Mouse (Mus musculus) gastrocnemius, postnatal 10 days (tissue): Measurements from ENCODE around the gene Tmem178b. TPM values are rescaled to one million over a fixed set of nuclear protein-coding genes. Genes with fewer than 3 reads are reported as not detected.

Experiments used
- DNase-seq: peaks from one replicate; pipeline ENCODE4 v3.0.0; 2021; ENCODE audit warnings: mixed read lengths
- long read RNA-seq, 2 experiments: library from polyadenylated mRNA; stranded (forward); transcript quantifications; one replicate each; pipeline ENCODE4 v2.0.0; 2021
- total RNA-seq, 2 experiments: library from RNA; stranded (reverse); gene quantifications; 2 replicates each; pipeline ENCODE4 v1.2.3; 2021

Tmem178b gene
- total RNA-seq: 1 to 10 TPM; 3.9 to 5.3 TPM
- long read RNA-seq, experiment 1: 0 reads
- long read RNA-seq, experiment 2, partial matches to known transcripts: 0 of 1 reads
- long read RNA-seq, experiment 2, other reads (novel, unspliced or antisense): 1 of 1 reads

- peak; percentile 34 for DNase-seq
These were observed at the start of gene Tmem178b for GRCm38 (mm10) chr6:39872901-39873591. Gene Tmem178b, plus strand, starts transcription at chr6:39873271.

GRCm38 (mm10) chr6:39828736-39829135 is 44.3 kb upstream of the Tmem178b start:
- peak; percentile 28 for DNase-seq

- no peak for DNase-seq
These were observed 29.3 kb upstream of the Tmem178b start for GRCm38 (mm10) chr6:39843698-39844342.

- no peak for DNase-seq
These were observed 25.5 kb upstream of the Tmem178b start for GRCm38 (mm10) chr6:39847538-39847937.

DNA sequence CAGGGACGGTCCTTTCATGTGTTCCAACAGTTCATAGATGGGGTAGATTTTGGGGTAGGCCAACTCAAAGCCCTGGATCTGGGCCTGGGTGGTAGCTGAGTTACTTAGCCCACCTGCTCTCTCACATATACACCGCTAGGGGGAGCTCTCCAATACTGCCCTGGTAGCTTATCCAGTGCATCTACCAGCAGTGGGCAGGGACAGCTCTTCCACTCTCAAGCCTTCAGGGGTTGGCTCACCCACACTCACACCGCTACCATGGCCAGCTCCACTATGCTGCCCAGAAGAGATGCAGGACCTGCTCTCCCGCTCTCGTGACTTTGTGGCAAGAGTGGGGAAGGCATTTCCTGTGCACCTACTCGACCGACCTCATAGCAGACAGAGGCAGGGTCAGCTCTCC is 24.3 kb upstream of the Tmem178b start:
- DNase-seq: no peak

DNA sequence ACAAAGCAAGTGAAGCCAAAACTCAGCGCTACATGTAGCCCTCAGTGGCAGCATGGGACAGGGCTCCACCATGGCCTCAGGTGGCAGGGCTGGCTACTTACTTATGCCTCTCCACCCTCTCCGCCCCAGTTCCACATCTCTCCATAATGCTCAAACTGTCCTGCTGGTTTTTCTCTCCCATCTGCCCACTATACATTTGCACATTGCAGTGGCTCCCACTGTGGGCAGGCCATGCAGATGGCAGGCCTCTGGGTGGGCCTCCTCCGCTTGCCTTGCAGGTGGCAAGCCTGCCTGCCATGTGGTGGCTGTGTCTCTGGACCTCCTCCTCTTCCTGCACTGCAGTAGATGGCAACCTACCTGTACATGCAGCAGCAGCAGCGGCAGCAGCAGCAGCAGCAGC is 23.4 kb upstream of the Tmem178b start:
- DNase-seq: no peak

- DNase-seq: peak; percentile 16
These were observed 2.6 kb upstream of the Tmem178b start for GRCm38 (mm10) chr6:39870271-39871135.

- DNase-seq: peak; percentile 67
These were observed 1.4 kb upstream of the Tmem178b start for GRCm38 (mm10) chr6:39871381-39872305.

GRCm38 (mm10) chr6:39872306-39872900 is 668 bp upstream of the Tmem178b start:
- DNase-seq: peak; percentile 33

GRCm38 (mm10) chr6:39875186-39875585 is 2.1 kb downstream of the Tmem178b start:
- DNase-seq: no peak

GRCm38 (mm10) chr6:39876444-39876843 is 3.4 kb downstream of the Tmem178b start:
- no peak for DNase-seq

- DNase-seq: no peak
These were observed 17.7 kb downstream of the Tmem178b start for GRCm38 (mm10) chr6:39890811-39891210.

GRCm38 (mm10) chr6:39896500-39896899 is 23.4 kb downstream of the Tmem178b start:
- no peak for DNase-seq

DNA sequence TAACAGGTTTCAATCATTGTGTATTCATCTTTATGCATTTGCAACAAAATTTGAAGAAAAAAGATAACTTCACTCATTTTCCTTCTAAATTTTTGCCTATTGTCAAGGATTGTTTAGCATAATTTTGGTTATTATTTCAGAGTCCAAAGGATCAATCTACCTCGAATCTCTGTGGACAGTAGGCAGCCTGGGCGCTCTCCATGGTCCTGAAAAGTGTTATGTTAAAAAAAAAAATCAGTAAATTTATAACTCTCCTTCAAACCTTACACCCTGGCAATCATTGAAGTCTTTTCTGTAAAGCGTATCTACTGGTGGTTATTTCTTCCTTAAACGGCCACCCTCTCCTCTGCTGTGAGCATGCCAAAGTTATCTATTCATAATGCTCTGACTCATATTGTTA is 26.2 kb downstream of the Tmem178b start:
- peak; percentile 39 for DNase-seq

DNA sequence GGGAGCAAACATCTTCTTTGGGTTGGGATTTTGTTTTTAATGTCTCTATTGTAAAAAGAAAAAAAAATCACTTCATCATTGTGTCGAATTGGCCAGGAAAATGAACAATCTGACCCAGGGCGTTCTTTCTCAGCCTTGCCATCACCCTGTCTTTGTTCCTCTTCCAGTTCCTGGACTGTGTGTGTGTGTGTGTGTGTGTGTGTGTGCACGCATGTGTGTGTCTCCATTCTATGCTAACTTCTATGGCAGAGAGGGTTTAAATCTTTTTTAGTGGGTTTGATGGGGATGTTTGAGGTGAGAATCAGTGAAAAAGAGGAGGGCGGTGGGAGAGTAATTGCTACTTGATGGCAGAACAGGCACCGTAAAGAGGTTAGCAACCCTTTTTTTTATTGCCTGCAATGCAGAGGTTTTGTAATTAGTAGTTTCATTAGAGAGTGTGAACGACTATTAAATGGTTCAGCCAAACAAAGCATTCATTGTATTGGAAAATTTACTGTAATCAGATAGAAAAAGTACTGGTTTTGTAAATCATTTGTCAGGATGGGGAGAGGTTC is 30.2 kb downstream of the Tmem178b start:
- DNase-seq: no peak

- no peak for DNase-seq
These were observed 30.8 kb downstream of the Tmem178b start for GRCm38 (mm10) chr6:39903845-39904244.

- no peak for DNase-seq
These were observed 41.9 kb downstream of the Tmem178b start for GRCm38 (mm10) chr6:39914956-39915355.

- no peak for DNase-seq
These were observed 42.7 kb downstream of the Tmem178b start for GRCm38 (mm10) chr6:39915636-39916281.

DNA sequence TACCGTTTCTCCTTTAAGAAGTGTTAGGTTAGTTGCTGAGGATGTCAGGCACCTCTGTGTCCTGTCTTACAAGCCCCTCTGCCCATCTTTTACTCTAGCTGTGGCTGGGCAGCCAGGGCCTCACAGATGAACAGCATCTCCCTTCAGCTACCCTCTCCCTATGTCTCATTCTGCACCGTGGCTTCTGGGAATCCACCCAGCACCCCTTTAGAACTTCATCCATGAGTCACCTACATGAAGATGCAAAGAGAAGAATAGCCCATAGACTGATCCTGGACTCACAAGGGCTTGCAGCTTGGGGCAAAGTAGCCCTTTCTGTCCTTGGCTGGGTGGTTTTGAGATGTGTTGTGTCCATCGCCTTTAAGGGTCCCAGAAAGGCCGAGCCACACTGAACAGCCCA is 43.4 kb downstream of the Tmem178b start:
- no peak for DNase-seq

DNA sequence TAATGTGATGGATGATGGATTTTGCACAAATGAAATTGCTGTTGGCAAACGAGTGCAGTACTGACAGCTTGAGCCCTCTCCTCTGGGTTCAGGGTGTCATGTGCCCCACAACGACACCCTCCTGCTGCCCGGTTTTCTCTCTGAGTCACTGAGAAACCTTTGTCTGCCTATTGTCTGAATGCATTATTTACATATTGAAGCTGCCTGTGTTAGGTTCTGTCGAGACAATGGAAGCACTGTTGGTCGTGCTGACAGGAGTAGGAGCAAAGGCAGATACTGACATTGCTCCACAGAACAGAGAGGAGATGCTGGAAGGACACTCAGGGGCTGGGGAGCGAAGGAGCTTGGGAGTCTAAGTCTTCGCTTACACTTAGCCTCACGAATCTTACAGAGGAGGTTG is 44.2 kb downstream of the Tmem178b start:
- DNase-seq: no peak
